Mouse (Mus musculus) heart, embryonic 12.5 days (tissue): Measurements from ENCODE around the gene Gm26620. TPM values are rescaled to one million over a fixed set of nuclear protein-coding genes. Genes with fewer than 3 reads are reported as not detected.

Experiments used
- ATAC-seq: fragments of 200-750 bp; cut with Nextera tagmentation; 2 replicates; pipeline ENCODE4 v1.8.0; 2017; ENCODE audit warnings: moderate TSS enrichment, moderate library complexity; ENCODE audit not compliant: insufficient number of reproducible peaks, low FRiP score
- H3K27ac ChIP-seq: fragments of 300-500 bp; sonication (generic); 2 replicates; pipeline ENCODE4 v1.5.1; 2016; ENCODE audit warnings: mild to moderate bottlenecking, moderate library complexity; ENCODE audit not compliant: poor library complexity, severe bottlenecking
- H3K27me3 ChIP-seq: fragments of 300-500 bp; sonication (generic); replicated peaks from 2 replicates; pipeline ENCODE4 v1.6.1; 2016; ENCODE audit warnings: mild to moderate bottlenecking, moderate library complexity
- H3K36me3 ChIP-seq: fragments of 300-500 bp; sonication (generic); 2 replicates; pipeline ENCODE4 v1.6.1; 2016; ENCODE audit warnings: mild to moderate bottlenecking, moderate library complexity
- H3K4me1 ChIP-seq: fragments of 300-500 bp; sonication (generic); replicated peaks from 2 replicates; pipeline ENCODE4 v1.6.1; 2016; ENCODE audit warnings: mild to moderate bottlenecking
- H3K4me2 ChIP-seq: fragments of 300-500 bp; sonication (generic); 2 replicates; pipeline ENCODE4 v1.6.1; 2016; ENCODE audit warnings: mild to moderate bottlenecking, moderate library complexity
- H3K4me3 ChIP-seq: fragments of 300-500 bp; sonication (generic); 2 replicates; pipeline ENCODE4 v1.5.1; 2016; ENCODE audit warnings: mild to moderate bottlenecking
- H3K9ac ChIP-seq: fragments of 300-500 bp; sonication (generic); 2 replicates; pipeline ENCODE4 v1.6.1; 2016; ENCODE audit warnings: mild to moderate bottlenecking, moderate library complexity
- H3K9me3 ChIP-seq: fragments of 300-500 bp; sonication (generic); replicated peaks from 2 replicates; pipeline ENCODE4 v1.6.1; 2016; ENCODE audit warnings: mild to moderate bottlenecking, moderate library complexity
- WGBS: fragments of 180-500 bp; shearing (Covaris S2); methylation state at CpG from one replicate; pipeline ENCODE4 v1.1.7; 2016; 5-methylcytosine and 5-hydroxymethylcytosine counted together
- polyA plus RNA-seq: library from polyadenylated mRNA; unstranded; fragments of >200 nt; fragmentation: Nextera tagmentation; extraction: Ambion mirVana; gene quantifications from 2 replicates; pipeline ENCODE4 v1.2.1, GENCODE M21; 2016

The Gm26620 gene
- polyA plus RNA-seq: 0.43 and 0.62 TPM in 2 replicates

DNA sequence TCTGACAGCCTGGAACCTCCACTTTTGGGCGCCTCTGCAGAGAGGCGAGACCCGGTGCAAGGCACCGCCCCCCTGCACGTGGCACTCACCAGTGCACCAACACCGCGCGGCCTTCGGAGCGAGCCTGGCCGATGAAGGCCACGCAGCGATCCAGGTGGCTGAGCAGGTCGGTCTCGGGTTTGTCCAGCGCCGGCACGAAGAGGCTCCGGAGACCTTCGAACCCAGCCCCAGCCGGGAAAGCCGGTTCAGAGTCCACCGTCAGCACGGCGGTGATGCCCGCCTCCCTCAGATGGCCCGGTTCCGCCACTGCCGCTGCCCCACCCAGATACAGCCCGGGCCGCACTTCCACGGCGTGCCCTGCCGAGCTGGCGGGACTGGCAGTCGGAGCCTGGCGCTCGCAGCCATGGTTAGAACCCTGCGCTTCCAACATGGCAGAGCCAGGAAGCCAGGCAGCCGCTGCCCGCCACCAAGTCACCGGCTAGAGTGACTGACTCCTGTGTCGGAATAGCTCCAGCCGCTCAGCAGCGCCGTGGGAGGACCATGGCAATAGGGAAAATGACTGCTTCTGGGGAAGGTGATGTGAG lies at the start of gene Gm26620, which contains the start of gene Dusp12:
Gm26620 (plus strand) TSS at position 88 of the 584 bp plus-strand sequence.
Dusp12 (minus strand) TSS at position 563 of the 584 bp plus-strand sequence.
- ATAC-seq: peak; percentile 90
- Histone ChIP-seq H3K27ac (peak within 1 kb of the TSS; percentile 49; the same call in 1 of the 2 replicates), H3K9ac (peak within 1 kb of the TSS; percentile 93), H3K9me3 (0 out of 2 replicates have a peak, but pooled peaks cover 3% of the 10 kb centered on the region), H3K27me3 (no peaks in the 10 kb centered on the region), H3K4me3 (peak within 1 kb of the TSS; percentile 96), H3K36me3 (peaks cover 19% of the 10 kb centered on the region), H3K4me2 (peak within 1 kb of the TSS; percentile 87), H3K4me1 (peaks cover 14% of the 10 kb centered on the region)
- under 1% methylated on average over 46 of the region's 46 CpGs for WGBS

DNA sequence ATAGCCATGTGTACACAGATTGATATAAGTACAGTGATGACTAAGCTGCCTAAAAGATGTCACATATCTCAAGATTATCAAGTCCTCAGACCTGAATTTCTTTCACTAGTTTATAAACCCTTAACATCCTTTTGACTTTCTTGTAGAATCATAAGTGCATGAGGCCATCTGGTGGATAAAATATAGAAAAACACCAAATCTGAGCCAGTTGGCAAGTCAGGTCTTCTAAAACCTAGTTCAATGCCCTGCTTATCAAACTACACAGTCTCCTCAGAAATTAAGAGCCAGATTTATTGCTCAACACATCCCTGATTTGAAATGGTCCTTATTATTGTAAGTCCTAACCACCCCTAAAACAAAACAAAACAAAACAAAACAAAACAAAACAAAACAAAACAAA lies 45.2 kb upstream of the Gm26620 start:
- Histone ChIP-seq H3K27ac (no peak overlapping the region), H3K36me3 (peaks cover 12% of the 10 kb centered on the region; the same call in 1 of the 2 replicates), H3K4me2 (no peak overlapping the region), H3K4me1 (peaks cover 4% of the 10 kb centered on the region), H3K27me3 (no peaks in the 10 kb centered on the region), H3K4me3 (no peak overlapping the region), H3K9ac (no peak overlapping the region), H3K9me3 (no peaks in the 10 kb centered on the region)
- no peak for ATAC-seq

DNA sequence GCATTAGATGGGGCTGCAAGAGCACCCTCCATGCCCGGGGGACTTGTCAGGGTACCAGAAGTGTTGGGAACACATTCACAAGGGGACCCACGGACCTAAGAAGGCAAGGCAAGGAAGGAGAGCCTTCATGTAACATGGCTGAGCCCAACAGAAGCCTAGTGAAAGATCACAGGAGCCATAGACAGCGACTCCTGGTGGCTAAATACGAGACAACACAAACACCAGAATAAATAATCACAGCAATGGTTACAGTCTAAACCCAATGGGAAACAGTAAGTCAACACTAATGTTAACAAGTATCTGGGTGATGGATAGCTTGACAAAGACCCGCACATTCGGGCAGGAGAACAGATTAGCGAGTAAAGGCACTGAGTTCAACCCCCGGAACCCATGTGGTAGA lies 40.5 kb upstream of the Gm26620 start:
- Histone ChIP-seq H3K36me3 (peaks cover 18% of the 10 kb centered on the region), H3K4me2 (no peak overlapping the region), H3K27me3 (no peaks in the 10 kb centered on the region), H3K9ac (no peak overlapping the region), H3K27ac (no peak overlapping the region), H3K4me1 (peaks cover 17% of the 10 kb centered on the region), H3K9me3 (no peaks in the 10 kb centered on the region), H3K4me3 (no peak overlapping the region)
- 0 out of 2 replicates have a peak, but pooled peaks have one; percentile 20 for ATAC-seq
- WGBS: 58% methylated on average over 8 of the region's 8 CpGs

DNA sequence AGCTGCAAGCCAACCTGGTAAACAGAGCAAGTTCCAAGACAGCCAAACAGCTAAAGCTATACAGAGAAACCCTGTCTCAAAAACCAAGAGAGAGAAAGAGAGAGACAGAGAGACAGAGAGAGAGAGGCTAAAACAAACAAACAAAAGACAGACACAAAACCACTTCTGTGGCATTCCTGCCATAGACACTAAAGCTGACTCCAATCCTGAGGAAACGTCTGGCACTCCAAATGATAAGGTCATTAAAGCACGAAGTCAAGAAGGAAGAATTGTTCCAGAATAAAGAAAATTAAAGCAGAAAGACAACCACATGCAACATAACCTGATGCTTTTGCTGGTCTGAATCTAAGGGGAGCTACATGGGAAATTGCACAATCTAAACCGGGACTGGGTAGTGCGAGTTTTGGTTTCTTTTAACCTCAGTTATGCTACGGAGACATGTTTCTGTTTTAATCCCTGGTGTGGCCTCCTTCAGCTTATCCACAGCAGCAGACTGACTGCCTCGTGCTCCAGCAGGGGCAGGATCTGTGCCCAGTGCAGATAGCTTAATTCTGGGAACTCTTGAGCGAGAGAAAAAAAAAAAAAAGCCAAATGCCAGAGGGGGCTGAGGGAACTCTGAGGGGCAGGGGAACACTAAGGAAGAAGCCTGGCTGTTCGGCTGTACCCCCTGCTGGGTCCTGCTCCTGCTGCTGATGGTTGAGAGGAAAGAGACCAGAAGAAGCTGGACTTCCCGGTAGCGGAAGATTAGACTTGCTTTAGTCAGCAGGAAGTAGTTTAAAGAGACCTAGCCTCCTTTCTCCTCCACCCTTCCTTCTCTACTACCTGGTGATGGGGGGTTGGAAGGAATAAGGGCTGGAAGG lies 39.2 kb upstream of the Gm26620 start:
- Histone ChIP-seq H3K4me2 (peak overlapping the region; percentile 49), H3K4me3 (no peak overlapping the region), H3K36me3 (peaks cover 20% of the 10 kb centered on the region; the same call in 1 of the 2 replicates), H3K27ac (peak overlapping the region; percentile 82), H3K9me3 (no peaks in the 10 kb centered on the region), H3K4me1 (peaks cover 26% of the 10 kb centered on the region), H3K9ac (no peak overlapping the region), H3K27me3 (no peaks in the 10 kb centered on the region)
- WGBS: 9% methylated on average over 10 of the region's 10 CpGs
- peak; percentile 76 for ATAC-seq

DNA sequence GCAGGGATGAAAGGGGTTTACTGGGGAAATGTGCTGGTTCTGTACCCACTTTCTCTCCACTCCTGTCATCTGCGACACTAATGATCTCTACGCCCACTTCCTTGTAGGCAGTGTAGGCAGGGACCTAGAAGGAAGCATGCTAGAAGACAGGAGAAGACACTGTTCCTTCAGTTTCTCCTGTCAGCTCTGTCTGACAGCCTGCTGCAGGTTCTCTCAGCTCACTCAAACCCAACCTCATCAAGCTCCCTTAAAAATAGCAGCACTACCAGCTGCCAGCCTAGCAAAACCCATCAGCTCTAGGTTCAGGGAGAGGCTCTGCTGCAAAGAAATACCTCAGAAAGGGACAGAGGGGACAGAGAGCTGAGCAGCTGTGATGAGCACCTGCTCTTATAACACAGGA lies 34.9 kb upstream of the Gm26620 start:
- Histone ChIP-seq H3K27ac (no peak overlapping the region), H3K4me1 (peaks cover 30% of the 10 kb centered on the region), H3K9me3 (no peaks in the 10 kb centered on the region), H3K4me2 (no peak overlapping the region), H3K4me3 (no peak overlapping the region), H3K9ac (no peak overlapping the region), H3K36me3 (peaks cover 23% of the 10 kb centered on the region; the same call in 1 of the 2 replicates), H3K27me3 (no peaks in the 10 kb centered on the region)
- no peak for ATAC-seq
- WGBS: 98% methylated on average over 2 of the region's 2 CpGs

DNA sequence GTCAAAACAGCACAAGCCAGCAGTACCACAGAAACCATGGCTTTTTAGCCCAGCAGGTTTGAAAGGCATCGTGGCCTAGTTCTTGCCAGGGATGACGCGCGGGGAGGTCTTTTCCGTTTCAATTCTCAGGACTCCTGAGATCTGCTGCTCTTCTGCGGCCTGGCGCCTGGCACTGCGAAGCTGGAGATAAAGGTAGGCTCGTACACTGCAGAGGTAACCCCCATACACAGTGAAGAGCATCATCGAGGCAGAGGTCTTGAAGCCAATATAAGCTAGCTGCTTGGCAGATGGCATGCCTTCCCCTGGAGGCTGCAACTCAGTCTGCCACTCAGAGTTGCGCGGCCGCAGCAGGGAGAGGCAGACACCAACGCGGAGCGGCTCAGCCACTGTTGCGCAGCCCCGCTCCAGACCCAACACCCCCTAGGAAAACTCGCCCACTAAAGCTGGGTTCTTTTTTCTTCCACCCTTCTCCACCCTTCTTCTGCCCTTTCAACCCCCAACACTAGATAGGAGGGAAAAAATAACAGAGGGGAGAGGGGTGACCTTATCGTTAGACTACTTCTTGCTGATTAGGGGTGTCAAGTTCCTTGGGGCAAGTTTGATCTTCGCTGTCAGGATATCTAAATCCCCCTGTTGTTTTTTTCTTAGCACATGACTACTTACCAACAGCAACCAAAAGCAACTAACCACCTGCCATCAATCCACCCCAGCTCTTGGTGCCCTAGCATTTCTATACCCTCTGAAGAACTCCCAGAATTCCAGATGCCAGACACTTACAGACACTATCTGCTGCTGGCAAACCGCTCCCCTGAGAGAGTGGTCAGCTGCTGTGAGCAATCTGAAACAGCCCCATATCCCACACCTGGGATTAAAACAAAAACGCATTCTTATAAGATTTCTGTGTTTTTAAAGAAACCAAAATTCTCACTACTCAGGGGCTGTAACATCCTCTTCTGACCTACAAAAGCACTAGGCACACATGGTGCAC lies 33.9 kb upstream of the Gm26620 start:
- ATAC-seq: peak; percentile 10; the same call in 1 of the 2 replicates
- Histone ChIP-seq H3K9me3 (no peaks in the 10 kb centered on the region), H3K27ac (peak overlapping the region; percentile 62), H3K9ac (0 out of 2 replicates have a peak overlapping the region, but pooled peaks have one; percentile 8), H3K4me2 (peak overlapping the region; percentile 54), H3K36me3 (peaks cover 23% of the 10 kb centered on the region; the same call in 1 of the 2 replicates), H3K4me1 (peaks cover 26% of the 10 kb centered on the region), H3K27me3 (no peaks in the 10 kb centered on the region), H3K4me3 (peak overlapping the region; percentile 17; the same call in 1 of the 2 replicates)
- WGBS: 35% methylated on average over 23 of the region's 23 CpGs

DNA sequence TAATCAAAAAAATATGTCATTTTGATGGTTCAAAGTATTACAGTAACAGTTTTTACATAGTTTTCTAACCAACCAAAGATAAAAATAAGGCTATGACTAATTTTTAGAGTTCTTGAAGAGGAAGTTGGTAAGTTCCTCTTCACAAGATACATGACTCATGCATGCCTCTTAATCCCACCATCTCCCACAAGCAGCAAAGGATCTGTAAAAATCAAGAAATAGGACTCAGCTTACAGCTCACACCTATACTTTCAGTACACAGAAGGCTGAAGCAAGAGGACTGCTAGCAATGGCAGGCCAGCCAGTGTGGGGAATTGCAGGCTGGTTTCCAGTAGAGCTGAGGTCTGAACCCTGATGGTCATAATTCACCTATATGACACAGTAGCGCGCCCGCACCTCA lies 31.3 kb upstream of the Gm26620 start:
- Histone ChIP-seq H3K27ac (no peak overlapping the region), H3K4me1 (peaks cover 27% of the 10 kb centered on the region), H3K36me3 (peaks cover 16% of the 10 kb centered on the region; the same call in 1 of the 2 replicates), H3K9ac (no peak overlapping the region), H3K4me2 (no peak overlapping the region), H3K4me3 (no peak overlapping the region), H3K27me3 (no peaks in the 10 kb centered on the region), H3K9me3 (no peaks in the 10 kb centered on the region)
- WGBS: 99% methylated on average over 3 of the region's 3 CpGs
- ATAC-seq: no peak

DNA sequence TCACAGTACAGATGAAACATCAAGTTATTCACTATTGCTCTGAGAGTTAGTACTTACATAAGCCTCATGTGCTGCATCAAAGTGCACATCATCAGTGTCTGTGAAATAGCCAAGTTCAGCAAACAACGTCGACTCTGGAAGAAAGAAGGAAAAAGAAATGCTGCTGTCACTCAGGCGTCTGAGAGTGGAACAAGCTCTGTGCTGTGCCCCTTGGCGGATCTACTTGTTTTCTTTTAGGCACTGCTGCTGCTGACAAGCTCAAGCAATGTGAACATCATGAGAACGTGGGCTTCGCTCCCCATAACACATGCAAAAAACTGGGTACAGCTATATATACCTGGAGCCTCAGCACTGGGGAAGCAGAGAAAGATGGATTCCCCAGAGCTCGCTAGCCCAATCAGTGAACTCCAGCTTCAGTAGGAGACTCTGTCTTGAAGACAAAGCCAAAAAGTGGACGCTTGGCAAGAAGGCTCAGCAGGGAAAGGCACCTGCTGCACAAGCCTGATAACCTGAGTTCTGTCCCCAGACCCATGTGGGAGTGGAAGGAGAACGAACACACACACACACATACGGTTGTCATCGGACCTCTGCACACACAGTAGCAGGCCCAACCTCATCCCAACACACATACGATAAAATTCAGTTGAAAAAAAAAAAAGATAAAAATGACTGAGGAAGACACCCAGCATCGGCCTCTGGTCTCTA lies 29.7 kb upstream of the Gm26620 start:
- Histone ChIP-seq H3K9me3 (no peaks in the 10 kb centered on the region), H3K4me3 (no peak overlapping the region), H3K9ac (0 out of 2 replicates have a peak overlapping the region, but pooled peaks have one; percentile 18), H3K4me2 (no peak overlapping the region), H3K36me3 (peaks cover 9% of the 10 kb centered on the region; the same call in 1 of the 2 replicates), H3K27me3 (no peaks in the 10 kb centered on the region), H3K4me1 (peaks cover 23% of the 10 kb centered on the region), H3K27ac (no peak overlapping the region)
- ATAC-seq: peak; percentile 53; the same call in 1 of the 2 replicates
- 73% methylated on average over 13 of the region's 13 CpGs for WGBS

DNA sequence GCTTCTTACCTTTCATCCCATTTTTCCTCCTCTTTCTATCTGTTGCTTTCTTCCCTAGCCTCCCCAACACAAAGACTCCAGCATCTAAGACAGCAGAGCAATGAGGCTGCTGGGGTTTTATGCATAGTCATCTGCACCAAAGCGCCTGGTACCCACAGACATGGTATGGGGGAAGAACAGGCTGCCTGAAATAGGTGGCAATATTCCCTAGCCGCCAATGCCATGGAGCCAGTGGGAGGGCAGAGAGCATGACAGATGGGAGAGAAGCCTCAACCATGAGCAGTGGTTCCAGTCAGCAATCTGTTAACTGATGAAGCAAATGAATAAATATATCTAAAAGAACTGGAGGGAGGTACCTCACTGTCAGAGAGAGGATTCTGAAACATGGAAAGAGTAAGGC lies 27.5 kb upstream of the Gm26620 start:
- no peak overlapping the region for H3K4me3 ChIP-seq

DNA sequence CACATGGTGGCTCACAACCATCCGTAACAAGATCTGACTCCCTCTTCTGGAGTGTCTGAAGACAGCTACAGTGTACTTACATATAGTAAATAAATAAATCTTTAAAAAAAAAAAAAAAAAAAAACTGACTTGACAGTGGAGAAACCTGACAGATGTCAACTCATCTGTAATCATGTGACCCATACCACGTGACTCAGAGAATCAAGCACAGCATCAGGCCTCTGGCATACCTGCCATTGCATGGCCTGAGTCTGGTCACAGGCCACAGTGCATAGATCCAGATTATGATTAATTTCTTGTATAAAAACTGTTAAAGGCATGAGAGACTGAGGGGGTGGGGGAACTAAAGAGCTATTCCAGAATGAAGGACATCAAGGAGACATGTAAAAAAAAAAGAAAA lies 26.0 kb upstream of the Gm26620 start:
- Histone ChIP-seq H3K9ac (no peak overlapping the region), H3K27me3 (no peaks in the 10 kb centered on the region), H3K4me3 (no peak overlapping the region), H3K27ac (no peak overlapping the region), H3K4me2 (no peak overlapping the region), H3K9me3 (no peaks in the 10 kb centered on the region), H3K4me1 (peaks cover 34% of the 10 kb centered on the region), H3K36me3 (0 out of 2 replicates have a peak, but pooled peaks cover 3% of the 10 kb centered on the region)
- no peak for ATAC-seq
- WGBS: 72% methylated on average over 2 of the region's 2 CpGs

More for the DNA sequence above, 27.5 kb upstream of the Gm26620 start:
- 76% methylated on average over 2 of the region's 2 CpGs for WGBS
- no peak for ATAC-seq
- H3K9me3 ChIP-seq: no peaks in the 10 kb centered on the region
- H3K27me3 ChIP-seq: no peaks in the 10 kb centered on the region
- no peak overlapping the region for H3K4me2 ChIP-seq
- H3K36me3 ChIP-seq: 0 out of 2 replicates have a peak, but pooled peaks cover 6% of the 10 kb centered on the region
- peaks cover 22% of the 10 kb centered on the region for H3K4me1 ChIP-seq
- H3K27ac ChIP-seq: no peak overlapping the region
- no peak overlapping the region for H3K9ac ChIP-seq
